Mouse (Mus musculus) left cerebral cortex, adult 6 months (tissue): ENCODE results near the gene Jazf1. TPM values are rescaled to one million over a fixed set of nuclear protein-coding genes. Genes with fewer than 3 reads are reported as not detected.

Source experiments
- long read RNA-seq, 2 experiments: library from polyadenylated mRNA; unstranded; transcript quantifications; one replicate each; pipeline ENCODE4 v2.0.0; 2019 to 2020
- polyA plus RNA-seq: library from polyadenylated mRNA; unstranded; fragments of <200 nt; fragmentation: Nextera tagmentation; gene quantifications from 2 replicates; pipeline ENCODE4 v1.2.3, GENCODE M21; 2021

Jazf1 gene
- 12.8 and 20.9 TPM in 2 replicates for polyA plus RNA-seq
- long read RNA-seq, experiment 1, transcript Jazf1-201 (5 exons, 2,203 nt) = major isoform, 79 of 99 reads
- long read RNA-seq, experiment 1, partial matches to known transcripts = 5 of 99 reads
- long read RNA-seq, experiment 1, other reads (novel, unspliced or antisense) = 15 of 99 reads
- long read RNA-seq, experiment 2, partial matches to known transcripts = 1 of 1 reads
- long read RNA-seq, experiment 2, other reads (novel, unspliced or antisense) = 0 of 1 reads

GRCm38 (mm10) chr6:53067989-53068874 is at the start of gene Jazf1:
Jazf1 (minus strand) TSS chr6:53068631.

Other genes starting within 250 kb of the Jazf1 start
- gene Creb5, start 218.6 kb upstream of the Jazf1 start, polyA plus RNA-seq = 1.5 and 2.5 TPM in 2 replicates